Mouse (Mus musculus): ENCODE results near the gene Dkkl1.
"Not testable (repeated sequence)": the region's sequence is repeated elsewhere in the genome, so short reads cannot be mapped to it uniquely, and the experiment has no call there.

Dkkl1 gene

GRCm38 (mm10) chr7:45211851-45212251, at the start of gene Dkkl1:
Gene Dkkl1, minus strand, starts transcription at chr7:45212147.
- in situ Hi-C loops (cut with MboI; ENCODE audit: low sequenced_read_pairs), result no loop called here

- in situ Hi-C loops (cut with MboI; ENCODE audit: low sequenced_read_pairs), result no loop called here
Observed at GRCm38 (mm10) chr7:45259281-45259680, 47.3 kb upstream of the Dkkl1 start.

- in situ Hi-C loops (cut with MboI; ENCODE audit: low sequenced_read_pairs), result no loop called here
Observed at GRCm38 (mm10) chr7:45257063-45257840, 45.3 kb upstream of the Dkkl1 start.

- in situ Hi-C loops (cut with MboI; ENCODE audit: low sequenced_read_pairs), result not testable (repeated sequence)
Observed at GRCm38 (mm10) chr7:45255822-45256221, 43.9 kb upstream of the Dkkl1 start.

GRCm38 (mm10) chr7:45253806-45254205, 41.9 kb upstream of the Dkkl1 start:
- in situ Hi-C loops (cut with MboI; ENCODE audit: low sequenced_read_pairs), result no loop called here

- in situ Hi-C loops (cut with MboI; ENCODE audit: low sequenced_read_pairs), result no loop called here
Observed at GRCm38 (mm10) chr7:45247666-45248065, 35.7 kb upstream of the Dkkl1 start.

GRCm38 (mm10) chr7:45241389-45241749, 29.4 kb upstream of the Dkkl1 start:
- in situ Hi-C loops (cut with MboI; ENCODE audit: low sequenced_read_pairs), result no loop called here

- in situ Hi-C loops (cut with MboI; ENCODE audit: low sequenced_read_pairs), result no loop called here
Observed at GRCm38 (mm10) chr7:45240633-45241388, 28.9 kb upstream of the Dkkl1 start, which contains the start of gene Slc6a16. Gene Slc6a16, plus strand, starts transcription at chr7:45241085.

- in situ Hi-C loops (cut with MboI; ENCODE audit: low sequenced_read_pairs), result no loop called here
Observed at GRCm38 (mm10) chr7:45240109-45240508, 28.2 kb upstream of the Dkkl1 start.

GRCm38 (mm10) chr7:45238723-45239496, 27.0 kb upstream of the Dkkl1 start, which contains the start of gene Cd37:
Gene Cd37, minus strand, starts transcription at chr7:45239115.
- in situ Hi-C loops (cut with MboI; ENCODE audit: low sequenced_read_pairs), result no loop called here

- in situ Hi-C loops (cut with MboI; ENCODE audit: low sequenced_read_pairs), result no loop called here
Observed at GRCm38 (mm10) chr7:45237747-45238699, 26.1 kb upstream of the Dkkl1 start.

GRCm38 (mm10) chr7:45235656-45236180, 23.8 kb upstream of the Dkkl1 start:
- in situ Hi-C loops (cut with MboI; ENCODE audit: low sequenced_read_pairs), result no loop called here

GRCm38 (mm10) chr7:45234922-45235571, 23.1 kb upstream of the Dkkl1 start:
- in situ Hi-C loops (cut with MboI; ENCODE audit: low sequenced_read_pairs), result no loop called here

GRCm38 (mm10) chr7:45234333-45234841, 22.4 kb upstream of the Dkkl1 start:
- in situ Hi-C loops (cut with MboI; ENCODE audit: low sequenced_read_pairs), result no loop called here

- in situ Hi-C loops (cut with MboI; ENCODE audit: low sequenced_read_pairs), result no loop called here
Observed at GRCm38 (mm10) chr7:45233580-45234332, 21.8 kb upstream of the Dkkl1 start.

GRCm38 (mm10) chr7:45232716-45233465, 20.9 kb upstream of the Dkkl1 start:
- in situ Hi-C loops (cut with MboI; ENCODE audit: low sequenced_read_pairs), result no loop called here

- in situ Hi-C loops (cut with MboI; ENCODE audit: low sequenced_read_pairs), result no loop called here
Observed at GRCm38 (mm10) chr7:45231941-45232340, 20.0 kb upstream of the Dkkl1 start.

GRCm38 (mm10) chr7:45231192-45231591, 19.2 kb upstream of the Dkkl1 start:
- in situ Hi-C loops (cut with MboI; ENCODE audit: low sequenced_read_pairs), result no loop called here
